Mouse (Mus musculus): ENCODE measurements around the gene Fchsd2. TPM values are rescaled to one million over a fixed set of nuclear protein-coding genes. Genes with fewer than 3 reads are reported as not detected.

Fchsd2 gene
- polyA plus RNA-seq, 1 experiment from 2014 or later: 33.1 TPM

DNA sequence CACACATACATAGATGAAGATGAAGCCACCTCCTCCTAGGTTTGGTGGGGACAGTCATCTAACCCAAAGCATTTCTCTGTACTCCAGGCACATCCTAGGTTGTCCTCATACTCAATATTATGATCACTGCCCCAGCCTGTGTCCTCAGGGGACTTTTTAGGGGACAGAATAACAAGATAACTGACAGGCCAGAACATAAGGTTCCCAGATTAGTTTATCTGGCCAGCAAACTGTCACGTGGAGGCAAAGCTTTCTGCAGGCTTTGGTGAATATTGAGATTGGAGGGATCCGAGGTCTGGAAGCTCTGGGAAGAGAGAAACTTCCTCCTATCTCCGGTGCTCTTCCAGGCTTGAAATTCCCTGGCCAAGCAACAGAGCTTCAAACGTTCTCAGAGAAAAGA is 6.9 kb upstream of the Fchsd2 start:
- 49% methylated on average over 4 of the region's 4 CpGs for WGBS
- Histone ChIP-seq H3K4me2 (replicated peaks; ENCODE audit: low read depth, low read length) (no peak overlapping the region), H3K4me3 (ENCODE audit: low read depth, low read length) (no peak overlapping the region), H3K4me1 (ENCODE audit: control insufficient read depth, insufficient read depth, low read length) (no peaks in the 10 kb centered on the region), H3K27me3 (ENCODE audit: control insufficient read depth, insufficient read depth, low read length) (no peaks in the 10 kb centered on the region), H3K9me3 (ENCODE audit: control insufficient read depth, low read depth, low read length) (no peaks in the 10 kb centered on the region), H3K36me3 (ENCODE audit: control insufficient read depth, insufficient read depth, low read length) (no peaks in the 10 kb centered on the region), H3K9ac (replicated peaks; ENCODE audit: low read depth, low read length) (no peak overlapping the region), H3K27ac (ENCODE audit: low read length) (no peak overlapping the region)
- ATAC-seq (ENCODE audit: insufficient number of reproducible peaks, insufficient read depth, low FRiP score, low read depth): no peak

DNA sequence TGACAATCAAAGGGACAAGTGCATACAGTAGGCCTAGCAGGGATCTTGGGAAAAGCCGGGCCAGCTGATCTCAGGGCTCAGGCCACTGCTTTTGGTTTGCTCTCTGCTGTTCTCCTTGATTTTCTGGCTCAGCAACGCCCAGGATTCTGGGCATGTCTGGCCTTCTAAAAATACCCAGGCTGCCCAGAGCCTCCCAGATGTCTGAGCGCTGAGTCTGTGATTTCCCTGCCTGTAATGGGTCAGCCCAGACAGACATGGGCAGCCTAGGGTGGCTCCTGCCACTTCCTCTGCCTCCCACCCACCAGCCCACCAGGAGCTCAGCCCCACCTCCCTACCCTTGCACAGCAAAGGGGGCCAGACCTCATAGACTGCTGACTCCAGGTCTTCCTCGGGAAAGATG is 4.0 kb upstream of the Fchsd2 start:
- Histone ChIP-seq H3K9ac (replicated peaks; ENCODE audit: low read depth, low read length) (no peak overlapping the region), H3K9me3 (ENCODE audit: control insufficient read depth, low read depth, low read length) (no peaks in the 10 kb centered on the region), H3K4me2 (replicated peaks; ENCODE audit: low read depth, low read length) (no peak overlapping the region), H3K27me3 (ENCODE audit: control insufficient read depth, insufficient read depth, low read length) (no peaks in the 10 kb centered on the region), H3K4me3 (ENCODE audit: low read depth, low read length) (no peak overlapping the region), H3K36me3 (ENCODE audit: control insufficient read depth, insufficient read depth, low read length) (no peaks in the 10 kb centered on the region), H3K4me1 (ENCODE audit: control insufficient read depth, insufficient read depth, low read length) (no peaks in the 10 kb centered on the region), H3K27ac (ENCODE audit: low read length) (no peak overlapping the region)
- ATAC-seq (ENCODE audit: insufficient number of reproducible peaks, insufficient read depth, low FRiP score, low read depth): no peak
- 74% methylated on average over 4 of the region's 4 CpGs for WGBS

DNA sequence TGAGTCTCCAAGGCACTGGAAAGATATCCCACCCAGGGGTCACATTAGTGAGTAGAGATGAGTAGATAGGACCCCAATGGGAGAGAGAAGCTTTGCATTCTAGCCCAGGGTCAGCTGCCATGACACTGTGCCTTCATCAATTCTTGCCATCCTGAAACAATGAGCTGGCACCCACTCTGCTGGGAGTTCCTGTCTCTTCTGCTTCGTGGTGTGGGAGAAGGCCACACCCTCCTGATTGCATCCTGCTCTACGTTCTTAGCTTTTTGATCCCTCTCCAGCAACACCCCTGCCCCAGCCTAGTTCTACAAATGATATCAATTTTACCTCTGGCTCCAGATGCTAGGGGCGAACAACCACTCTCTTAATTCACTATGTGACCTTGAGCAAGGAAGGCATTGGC is 3.4 kb upstream of the Fchsd2 start:
- H3K27ac ChIP-seq (ENCODE audit: low read length): no peak overlapping the region

DNA sequence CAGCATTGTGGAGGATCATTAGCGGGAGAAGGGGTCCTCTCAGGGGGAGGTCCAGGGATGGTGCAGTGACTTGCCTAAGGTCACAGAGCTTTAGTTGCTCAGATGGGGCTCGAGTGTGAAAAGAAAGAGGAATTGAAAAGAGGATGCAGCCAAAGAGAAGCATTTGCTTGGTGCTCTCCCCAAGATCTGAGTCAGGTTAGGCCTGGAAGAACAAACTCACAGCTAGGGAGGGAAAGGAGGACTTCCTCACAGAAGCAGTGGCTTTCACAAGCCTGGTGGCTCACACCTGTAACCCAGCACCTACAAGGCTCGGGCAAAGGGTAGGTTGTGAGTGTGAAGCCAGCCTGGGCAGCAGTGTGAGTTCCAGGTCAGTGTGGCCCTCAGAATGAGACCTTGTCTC is 568 bp downstream of the Fchsd2 start:
- 60% methylated on average over 3 of the region's 3 CpGs for WGBS
- no peak overlapping the region for H3K9ac ChIP-seq (replicated peaks; ENCODE audit: low read depth, low read length)
- no peaks in the 10 kb centered on the region for H3K9me3 ChIP-seq (ENCODE audit: control insufficient read depth, low read depth, low read length)
- no peak overlapping the region for H3K4me3 ChIP-seq (ENCODE audit: low read depth, low read length)
- H3K27ac ChIP-seq (ENCODE audit: low read length): no peak overlapping the region
- H3K36me3 ChIP-seq (ENCODE audit: control insufficient read depth, insufficient read depth, low read length): no peaks in the 10 kb centered on the region
- no peak for ATAC-seq (ENCODE audit: insufficient number of reproducible peaks, insufficient read depth, low FRiP score, low read depth)
- H3K27me3 ChIP-seq (ENCODE audit: control insufficient read depth, insufficient read depth, low read length): no peaks in the 10 kb centered on the region
- no peaks in the 10 kb centered on the region for H3K4me1 ChIP-seq (ENCODE audit: control insufficient read depth, insufficient read depth, low read length)
- no peak overlapping the region for H3K4me2 ChIP-seq (replicated peaks; ENCODE audit: low read depth, low read length)

More for the DNA sequence above, 3.4 kb upstream of the Fchsd2 start:
- no peak overlapping the region for H3K4me2 ChIP-seq (replicated peaks; ENCODE audit: low read depth, low read length)
- no peaks in the 10 kb centered on the region for H3K27me3 ChIP-seq (ENCODE audit: control insufficient read depth, insufficient read depth, low read length)
- H3K9ac ChIP-seq (replicated peaks; ENCODE audit: low read depth, low read length): no peak overlapping the region
- no peak overlapping the region for H3K4me3 ChIP-seq (ENCODE audit: low read depth, low read length)
- no peak for ATAC-seq (ENCODE audit: insufficient number of reproducible peaks, insufficient read depth, low FRiP score, low read depth)
- 68% methylated on average over 3 of the region's 3 CpGs for WGBS
- H3K9me3 ChIP-seq (ENCODE audit: control insufficient read depth, low read depth, low read length): no peaks in the 10 kb centered on the region
- no peaks in the 10 kb centered on the region for H3K36me3 ChIP-seq (ENCODE audit: control insufficient read depth, insufficient read depth, low read length)
- no peaks in the 10 kb centered on the region for H3K4me1 ChIP-seq (ENCODE audit: control insufficient read depth, insufficient read depth, low read length)

DNA sequence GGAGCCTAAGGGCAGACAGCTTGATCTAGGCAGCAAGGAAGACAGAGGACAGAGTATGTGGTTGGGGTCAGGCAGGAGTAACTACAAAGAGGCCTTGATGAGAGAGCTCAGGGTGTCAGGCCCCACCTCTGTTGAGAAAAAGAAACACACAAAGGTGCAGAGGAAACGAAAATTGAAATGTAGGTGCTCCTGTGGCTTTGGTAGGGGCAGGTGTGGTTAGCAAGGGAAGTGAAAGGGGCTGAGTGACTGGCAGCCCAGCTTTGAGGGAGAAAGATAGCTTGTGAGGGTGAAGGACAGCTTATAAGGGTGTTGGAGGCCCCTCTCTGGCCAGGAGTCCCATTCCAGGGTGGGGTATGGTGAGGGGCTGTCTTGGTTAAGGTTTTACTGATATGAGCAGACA is 2.1 kb downstream of the Fchsd2 start:
- 59% methylated on average over 1 of the region's 1 CpGs for WGBS
- no peak overlapping the region for H3K27ac ChIP-seq (ENCODE audit: low read length)
- H3K4me3 ChIP-seq (ENCODE audit: low read depth, low read length): no peak overlapping the region
- no peak overlapping the region for H3K4me2 ChIP-seq (replicated peaks; ENCODE audit: low read depth, low read length)
- no peaks in the 10 kb centered on the region for H3K36me3 ChIP-seq (ENCODE audit: control insufficient read depth, insufficient read depth, low read length)
- H3K27me3 ChIP-seq (ENCODE audit: control insufficient read depth, insufficient read depth, low read length): no peaks in the 10 kb centered on the region
- H3K4me1 ChIP-seq (ENCODE audit: control insufficient read depth, insufficient read depth, low read length): no peaks in the 10 kb centered on the region
- no peak overlapping the region for H3K9ac ChIP-seq (replicated peaks; ENCODE audit: low read depth, low read length)
- no peak for ATAC-seq (ENCODE audit: insufficient number of reproducible peaks, insufficient read depth, low FRiP score, low read depth)
- no peaks in the 10 kb centered on the region for H3K9me3 ChIP-seq (ENCODE audit: control insufficient read depth, low read depth, low read length)

DNA sequence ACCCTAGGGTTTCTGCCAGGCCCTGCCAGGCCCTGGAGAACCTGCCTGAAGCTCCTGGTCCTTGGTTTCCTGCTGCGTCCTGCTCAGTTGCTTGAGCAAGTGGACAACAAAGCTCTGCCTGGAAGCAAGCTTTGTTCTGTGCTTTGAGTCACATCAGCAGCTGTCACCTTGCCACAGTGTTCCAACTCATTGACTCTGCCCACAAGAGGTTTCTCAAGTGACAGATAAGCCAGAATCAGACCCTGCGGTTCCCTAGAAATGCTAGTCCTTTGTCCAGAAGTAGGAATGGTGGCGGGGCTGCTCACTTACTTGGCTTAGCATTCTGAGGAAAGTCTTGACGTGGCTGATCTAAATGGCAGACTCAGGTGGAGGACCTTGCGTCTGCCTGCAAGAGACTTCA is 2.9 kb downstream of the Fchsd2 start:
- Histone ChIP-seq H3K36me3 (ENCODE audit: control insufficient read depth, insufficient read depth, low read length) (no peaks in the 10 kb centered on the region), H3K4me2 (replicated peaks; ENCODE audit: low read depth, low read length) (no peak overlapping the region), H3K9me3 (ENCODE audit: control insufficient read depth, low read depth, low read length) (no peaks in the 10 kb centered on the region), H3K27ac (ENCODE audit: low read length) (no peak overlapping the region), H3K9ac (replicated peaks; ENCODE audit: low read depth, low read length) (no peak overlapping the region), H3K4me3 (ENCODE audit: low read depth, low read length) (no peak overlapping the region), H3K4me1 (ENCODE audit: control insufficient read depth, insufficient read depth, low read length) (no peaks in the 10 kb centered on the region), H3K27me3 (ENCODE audit: control insufficient read depth, insufficient read depth, low read length) (no peaks in the 10 kb centered on the region)
- 86% methylated on average over 5 of the region's 5 CpGs for WGBS
- no peak for ATAC-seq (ENCODE audit: insufficient number of reproducible peaks, insufficient read depth, low FRiP score, low read depth)

DNA sequence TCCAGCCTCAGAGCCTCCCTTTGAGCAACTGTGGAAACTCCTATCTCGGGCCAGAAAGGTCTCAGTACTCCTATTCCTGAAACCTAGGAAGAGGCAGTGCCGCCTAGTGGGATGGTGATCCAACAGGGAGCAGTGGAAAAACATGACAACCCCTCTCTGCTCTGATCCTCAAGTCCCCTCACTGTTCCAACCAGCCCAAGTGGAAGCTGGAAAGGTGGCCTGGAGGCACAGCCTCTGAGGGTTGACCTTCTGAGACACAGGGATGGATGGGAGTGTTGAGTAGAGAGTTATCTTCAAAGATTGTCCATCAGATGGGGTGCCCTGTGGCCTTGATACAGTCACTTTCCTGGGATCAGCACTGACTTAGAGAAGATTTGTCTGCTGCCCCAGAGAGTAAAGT is 3.9 kb downstream of the Fchsd2 start:
- no peaks in the 10 kb centered on the region for H3K9me3 ChIP-seq (ENCODE audit: control insufficient read depth, low read depth, low read length)
- no peak overlapping the region for H3K4me2 ChIP-seq (replicated peaks; ENCODE audit: low read depth, low read length)
- H3K9ac ChIP-seq (replicated peaks; ENCODE audit: low read depth, low read length): no peak overlapping the region
- H3K27ac ChIP-seq (ENCODE audit: low read length): no peak overlapping the region
- no peak for ATAC-seq (ENCODE audit: insufficient number of reproducible peaks, insufficient read depth, low FRiP score, low read depth)
- no peaks in the 10 kb centered on the region for H3K27me3 ChIP-seq (ENCODE audit: control insufficient read depth, insufficient read depth, low read length)
- H3K4me3 ChIP-seq (ENCODE audit: low read depth, low read length): no peak overlapping the region
- no peaks in the 10 kb centered on the region for H3K4me1 ChIP-seq (ENCODE audit: control insufficient read depth, insufficient read depth, low read length)
- H3K36me3 ChIP-seq (ENCODE audit: control insufficient read depth, insufficient read depth, low read length): no peaks in the 10 kb centered on the region
- WGBS: 88% methylated on average over 2 of the region's 2 CpGs

DNA sequence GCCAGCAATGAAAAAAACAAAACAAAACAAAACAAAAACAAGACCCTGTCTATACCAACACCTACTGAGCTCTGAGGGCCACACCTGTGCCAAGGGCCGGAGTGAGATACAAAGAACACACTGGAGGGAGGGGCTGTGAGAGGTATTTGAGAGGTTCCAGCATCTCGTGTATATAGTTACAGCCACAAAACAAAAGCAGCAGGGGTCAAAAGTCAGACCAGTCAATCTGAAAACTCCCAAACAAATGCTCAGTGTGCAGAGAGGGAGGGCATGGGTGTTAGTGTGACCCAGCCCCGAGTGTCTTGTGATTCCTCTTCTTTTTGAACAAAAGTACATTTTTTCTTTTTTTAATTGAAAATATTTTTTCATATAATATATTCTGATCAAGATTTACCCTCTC is 4.4 kb downstream of the Fchsd2 start:
- no peak for ATAC-seq (ENCODE audit: insufficient number of reproducible peaks, insufficient read depth, low FRiP score, low read depth)
- 41% methylated on average over 3 of the region's 3 CpGs for WGBS
- Histone ChIP-seq H3K27me3 (ENCODE audit: control insufficient read depth, insufficient read depth, low read length) (no peaks in the 10 kb centered on the region), H3K4me2 (replicated peaks; ENCODE audit: low read depth, low read length) (no peak overlapping the region), H3K4me1 (ENCODE audit: control insufficient read depth, insufficient read depth, low read length) (no peaks in the 10 kb centered on the region), H3K4me3 (ENCODE audit: low read depth, low read length) (no peak overlapping the region), H3K9me3 (ENCODE audit: control insufficient read depth, low read depth, low read length) (no peaks in the 10 kb centered on the region), H3K36me3 (ENCODE audit: control insufficient read depth, insufficient read depth, low read length) (no peaks in the 10 kb centered on the region), H3K27ac (ENCODE audit: low read length) (no peak overlapping the region), H3K9ac (replicated peaks; ENCODE audit: low read depth, low read length) (no peak overlapping the region)

DNA sequence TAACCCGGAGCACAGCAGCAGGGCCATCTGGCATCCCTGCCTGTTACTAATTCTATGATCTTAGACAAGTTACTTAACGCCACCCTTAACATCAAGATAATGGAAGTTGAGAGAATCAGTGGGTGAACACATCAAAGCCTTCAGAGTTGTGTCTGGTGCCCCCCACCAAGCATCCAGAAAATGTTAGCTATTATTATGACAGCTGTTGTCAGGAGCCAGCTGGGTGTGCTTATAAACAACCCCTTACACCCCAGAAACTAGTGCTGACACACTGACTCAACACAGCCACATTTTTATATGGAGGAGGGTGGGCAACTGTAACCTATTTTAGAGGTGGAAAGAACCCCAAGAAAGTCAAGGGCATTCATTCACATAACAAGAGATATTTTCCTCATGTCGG is 7.3 kb downstream of the Fchsd2 start:
- H3K27me3 ChIP-seq (ENCODE audit: control insufficient read depth, insufficient read depth, low read length): no peaks in the 10 kb centered on the region
- H3K27ac ChIP-seq (ENCODE audit: low read length): no peak overlapping the region
- H3K36me3 ChIP-seq (ENCODE audit: control insufficient read depth, insufficient read depth, low read length): no peaks in the 10 kb centered on the region
- H3K4me1 ChIP-seq (ENCODE audit: control insufficient read depth, insufficient read depth, low read length): no peaks in the 10 kb centered on the region
- H3K4me3 ChIP-seq (ENCODE audit: low read depth, low read length): no peak overlapping the region
- no peak overlapping the region for H3K4me2 ChIP-seq (replicated peaks; ENCODE audit: low read depth, low read length)
- H3K9me3 ChIP-seq (ENCODE audit: control insufficient read depth, low read depth, low read length): no peaks in the 10 kb centered on the region
- ATAC-seq (ENCODE audit: insufficient number of reproducible peaks, insufficient read depth, low FRiP score, low read depth): no peak
- H3K9ac ChIP-seq (replicated peaks; ENCODE audit: low read depth, low read length): no peak overlapping the region
- WGBS: 71% methylated on average over 3 of the region's 3 CpGs

All from stomach, embryonic 14.5 days (tissue).